Mouse (Mus musculus): Measurements from ENCODE around the gene Serf2.

- TF ChIP-seq POLR2A (IDR thresholded peaks at IDR 0.05; ENCODE audit: insufficient read depth, low read length), result no peak
- no peak for TF ChIP-seq CTCF (IDR thresholded peaks at IDR 0.05; ENCODE audit: low read depth, low read length)
These were observed 36.1 kb upstream of the Serf2 start for GRCm38 (mm10) chr2:121412843-121413386.
